Comparison of ENCODE assay signal across 7 mouse cellular contexts in genomic region chr14:44977278-44977677, GRCm38 (mm10). TPM values are rescaled to one million over a fixed set of nuclear protein-coding genes. Genes with fewer than 3 reads are reported as not detected.
DNase-seq lines count a peak whose midpoint lies in the region; ATAC-seq lines count a peak whose summit lies in the region.
"Not testable (repeated sequence)": the region's sequence is repeated elsewhere in the genome, so short reads cannot be mapped to it uniquely, and the experiment has no call there.

No protein-coding gene starts in this region.

- not testable (repeated sequence) for H3K4me2 ChIP-seq in midbrain, embryonic 11.5 days

- H3K9ac ChIP-seq in midbrain, embryonic 11.5 days (ENCODE audit: low read length), result not testable (repeated sequence)

- H3K4me1 ChIP-seq in midbrain, embryonic 11.5 days (ENCODE audit: control insufficient read depth, insufficient read depth, low read length), result not testable (repeated sequence)

- not testable (repeated sequence) for H3K36me3 ChIP-seq in midbrain, embryonic 11.5 days (ENCODE audit: control insufficient read depth, insufficient read depth, low read length)

- peak; percentile 77 for ATAC-seq in midbrain, embryonic 11.5 days (ENCODE audit: low FRiP score)

- H3K27me3 ChIP-seq in midbrain, embryonic 11.5 days (ENCODE audit: control insufficient read depth, insufficient read depth, low read length), result not testable (repeated sequence)

- 9% methylated on average over 4 of the region's 4 CpGs for WGBS in midbrain, embryonic 11.5 days

- not testable (repeated sequence) for H3K27ac ChIP-seq in midbrain, embryonic 11.5 days (ENCODE audit: low read depth, low read length)

- peak; percentile 38 to 83 for DNase-seq in adrenal gland, adult (ENCODE audit: inconsistent age in 2 of 2, low spot score in 1 of 2)
- DNase-seq in embryo, embryonic 9.5 days (ENCODE audit: extremely low spot score), result peak; percentile 43
- DNase-seq in heart, adult 18-20 months, result peak; percentile 36 to 77
- peak; percentile 29 to 62 for DNase-seq in kidney, adult 8-10 months
- peak; percentile 71 to 80 for DNase-seq in left cerebral cortex, postnatal 25 days (ENCODE audit: low spot score in 2 of 2)
- peak; percentile 92 for DNase-seq in midbrain, embryonic 11.5 days (ENCODE audit: low spot score, missing footprints)
- peak; percentile 68 for DNase-seq in right cerebral cortex, postnatal 25 days

- not testable (repeated sequence) for H3K9me3 ChIP-seq in midbrain, embryonic 11.5 days (ENCODE audit: control insufficient read depth, low read length)

- intact Hi-C loops in left cerebral cortex, postnatal 25 days (cut with DNase I), result not testable (repeated sequence)

- H3K4me3 ChIP-seq in midbrain, embryonic 11.5 days (ENCODE audit: low read depth, low read length), result not testable (repeated sequence)

RNA-seq across cellular contexts. Expression of gene Ptger2, which starts 10.7 kb away (rescaled TPM):
- total RNA-seq in heart, adult 18-20 months (2021), result under 1 TPM; 0.17 to 0.33 TPM
- total RNA-seq in left cerebral cortex, postnatal 25 days (2021), result under 1 TPM; 0.16 to 0.30 TPM
- 0.12 TPM in 1 of 2 replicates, not detected in the other for polyA plus RNA-seq in midbrain, embryonic 11.5 days (2014; fragmentation: Nextera tagmentation; extraction: Ambion mirVana)
